Mouse (Mus musculus) neutrophil, adult 59 days (primary cell): Measurements from ENCODE around the gene Scd2. TPM values are rescaled to one million over a fixed set of nuclear protein-coding genes. Genes with fewer than 3 reads are reported as not detected.

Experiments used
- total RNA-seq, 2 experiments: library from RNA; stranded (reverse); gene quantifications; 1 replicate in 1 of 2; 2 replicates in 1 of 2; pipeline ENCODE4 v1.2.4; 2023

Scd2 gene
- 10 to 100 TPM; 12.2 to 13.1 TPM for total RNA-seq

GRCm38 (mm10) chr19:44292941-44293768, at the start of gene Scd2:
TSS of gene Scd2 (plus strand) at chr19:44293674.

GRCm38 (mm10) chr19:44332833-44333623, 39.6 kb downstream of the Scd2 start, which contains the start of gene Scd4:
TSS of gene Scd4 (plus strand) at chr19:44333092.

Other genes with a start within 250 kb of the Scd2 start
- 10 to 100 TPM; 29.6 to 41.3 TPM for gene Erlin1, start 223.9 kb upstream of the Scd2 start, total RNA-seq
- gene Chuk, start 186.2 kb upstream of the Scd2 start, total RNA-seq = 10 to 100 TPM; 33.1 to 39.0 TPM
- gene Cwf19l1, start 157.8 kb upstream of the Scd2 start, total RNA-seq = 10 to 100 TPM; 10.2 to 10.4 TPM
- 10 to 100 TPM; 47.9 to 52.1 TPM for gene Bloc1s2, start 147.2 kb upstream of the Scd2 start, total RNA-seq
- gene Pkd2l1, start 101.2 kb upstream of the Scd2 start, total RNA-seq = not detected
- not detected for gene Scd3, start 90.4 kb upstream of the Scd2 start, total RNA-seq
- under 1 TPM; 0.11 to 0.26 TPM for gene Scd4, start 39.4 kb downstream of the Scd2 start, total RNA-seq
- 1 to 10 TPM; 6.4 to 6.6 TPM for gene Scd1, start 114.2 kb downstream of the Scd2 start, total RNA-seq
- not detected for gene Wnt8b, start 199.8 kb downstream of the Scd2 start, total RNA-seq